Mouse (Mus musculus) adrenal gland (tissue): ENCODE measurements at regions not wholly inside any gene's neighbourhood (a gene's known extent, or its start where the extent isn't known, plus 50 kb on each side); places are given as distances from the start of the nearest gene placed in this dataset.

Source experiments
- intact Hi-C: fragments of 180-260 bp; cut with DNase I; formaldehyde crosslinking; loops from one replicate; pipeline ENCODE4 v1.15.1; 2025

DNA sequence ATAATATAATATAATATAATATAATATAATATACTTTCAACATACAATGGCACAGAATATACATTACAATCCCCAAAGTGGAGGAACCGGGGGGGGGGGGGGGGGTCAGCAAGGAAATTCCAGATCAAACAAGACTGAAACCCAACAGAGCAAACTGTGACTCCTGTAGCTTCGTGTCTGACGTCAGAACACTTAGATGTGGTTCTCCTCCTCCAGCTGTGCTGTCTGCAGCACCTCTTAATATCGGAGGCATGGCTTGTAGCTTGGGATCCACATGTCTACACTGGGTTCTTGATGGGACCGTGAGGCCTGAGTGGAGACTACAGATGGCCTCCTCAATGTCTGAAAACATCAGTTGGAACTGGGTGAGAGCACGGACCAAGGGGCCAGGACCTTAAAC is 390.3 kb upstream of the Tbx3 start:
- intact Hi-C loops: no loop called here

- intact Hi-C loops: no loop called here
Measured at GRCm38 (mm10) chr5:119289808-119290207, 380.7 kb upstream of the Tbx3 start.

DNA sequence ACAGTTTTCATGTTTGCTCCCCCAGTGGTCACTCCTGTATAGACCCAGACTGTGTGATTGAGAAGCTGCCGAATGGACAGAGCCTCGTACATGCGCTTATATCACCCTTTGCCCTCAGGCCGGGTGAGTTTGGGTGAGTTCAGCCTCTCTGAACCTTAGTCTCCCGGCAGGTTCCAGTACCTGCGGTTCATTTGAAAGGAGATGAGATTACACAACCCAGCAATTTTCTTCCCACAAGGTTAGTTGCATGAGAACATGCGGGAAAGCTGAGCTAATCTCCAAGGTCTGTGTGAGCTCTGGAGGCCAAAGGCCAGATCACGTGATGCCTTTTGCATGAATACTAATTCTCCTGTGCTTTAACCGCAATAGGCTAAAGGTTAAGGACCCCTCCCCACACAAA is 378.1 kb upstream of the Tbx3 start:
- intact Hi-C loops: no loop called here

DNA sequence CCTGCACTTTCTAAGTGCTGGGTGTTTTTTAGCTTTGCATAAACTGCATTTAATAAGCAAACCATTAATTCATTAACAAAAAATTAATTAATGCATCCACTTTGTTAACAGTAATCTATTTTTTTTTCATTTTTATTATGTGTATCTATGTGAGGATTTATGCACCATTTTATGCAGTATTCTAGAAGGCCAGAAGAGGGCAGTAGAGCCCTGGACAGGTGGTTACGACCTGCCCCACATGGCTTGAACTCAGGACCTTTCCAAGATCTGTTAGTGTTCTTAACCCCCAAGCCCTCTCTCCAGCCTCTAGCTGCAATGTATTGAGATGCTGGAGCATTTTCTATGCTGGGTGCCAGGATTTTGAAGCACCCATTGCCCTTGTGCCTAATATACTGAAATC is 377.6 kb upstream of the Tbx3 start:
- intact Hi-C loops: no loop called here

DNA sequence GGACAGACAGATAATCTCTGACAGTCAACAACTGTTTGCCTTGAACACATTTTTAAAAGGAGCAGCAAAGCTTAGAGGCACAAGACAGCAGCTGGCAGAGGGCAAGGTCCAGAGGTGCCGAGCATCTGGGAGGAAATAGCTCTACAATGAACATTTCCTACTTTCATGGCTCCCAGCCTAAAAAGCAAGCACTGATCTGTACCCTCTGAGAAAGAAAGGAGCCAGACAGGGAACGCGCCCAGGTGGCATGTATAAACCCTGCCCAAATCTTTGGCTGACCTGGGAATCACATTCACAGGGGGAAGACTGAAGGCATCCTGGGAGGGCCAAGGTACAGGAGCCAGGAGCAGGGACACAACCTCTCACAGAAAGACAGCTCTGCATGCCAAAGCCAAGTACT is 371.2 kb upstream of the Tbx3 start:
- intact Hi-C loops: no loop called here

GRCm38 (mm10) chr5:119300106-119300505 is 370.4 kb upstream of the Tbx3 start:
- intact Hi-C loops: no loop called here

- intact Hi-C loops: no loop called here
Measured at GRCm38 (mm10) chr5:119301539-119301938, 368.9 kb upstream of the Tbx3 start.

- intact Hi-C loops: no loop called here
Measured at GRCm38 (mm10) chr5:119304721-119305120, 365.7 kb upstream of the Tbx3 start.

- intact Hi-C loops: no loop called here
Measured at GRCm38 (mm10) chr5:119307768-119308167, 362.7 kb upstream of the Tbx3 start.

- intact Hi-C loops: no loop called here
Measured at GRCm38 (mm10) chr5:119310178-119310930, 360.1 kb upstream of the Tbx3 start.

- intact Hi-C loops: no loop called here
Measured at GRCm38 (mm10) chr5:119312808-119313207, 357.7 kb upstream of the Tbx3 start.

DNA sequence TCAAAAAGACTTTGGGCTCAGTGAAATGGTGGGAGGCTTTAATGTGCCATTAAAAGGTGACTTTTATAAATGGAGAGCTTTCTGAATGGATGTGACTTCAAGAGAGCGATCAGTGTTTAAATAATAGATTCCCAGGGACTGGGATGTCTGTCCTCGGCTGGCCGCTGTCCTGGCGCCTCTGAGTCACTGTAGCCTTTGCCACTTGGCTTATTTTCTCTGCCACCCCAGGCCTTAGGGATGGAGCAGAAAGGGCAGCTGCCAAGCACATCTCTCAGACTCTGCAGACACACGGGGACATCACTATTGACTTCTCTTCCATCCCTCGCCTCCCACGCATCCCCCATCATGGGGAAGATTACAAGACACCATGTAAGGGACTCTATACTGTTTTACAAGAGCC is 355.3 kb upstream of the Tbx3 start:
- intact Hi-C loops: no loop called here

- intact Hi-C loops: no loop called here
Measured at GRCm38 (mm10) chr5:119317617-119318016, 352.9 kb upstream of the Tbx3 start.

DNA sequence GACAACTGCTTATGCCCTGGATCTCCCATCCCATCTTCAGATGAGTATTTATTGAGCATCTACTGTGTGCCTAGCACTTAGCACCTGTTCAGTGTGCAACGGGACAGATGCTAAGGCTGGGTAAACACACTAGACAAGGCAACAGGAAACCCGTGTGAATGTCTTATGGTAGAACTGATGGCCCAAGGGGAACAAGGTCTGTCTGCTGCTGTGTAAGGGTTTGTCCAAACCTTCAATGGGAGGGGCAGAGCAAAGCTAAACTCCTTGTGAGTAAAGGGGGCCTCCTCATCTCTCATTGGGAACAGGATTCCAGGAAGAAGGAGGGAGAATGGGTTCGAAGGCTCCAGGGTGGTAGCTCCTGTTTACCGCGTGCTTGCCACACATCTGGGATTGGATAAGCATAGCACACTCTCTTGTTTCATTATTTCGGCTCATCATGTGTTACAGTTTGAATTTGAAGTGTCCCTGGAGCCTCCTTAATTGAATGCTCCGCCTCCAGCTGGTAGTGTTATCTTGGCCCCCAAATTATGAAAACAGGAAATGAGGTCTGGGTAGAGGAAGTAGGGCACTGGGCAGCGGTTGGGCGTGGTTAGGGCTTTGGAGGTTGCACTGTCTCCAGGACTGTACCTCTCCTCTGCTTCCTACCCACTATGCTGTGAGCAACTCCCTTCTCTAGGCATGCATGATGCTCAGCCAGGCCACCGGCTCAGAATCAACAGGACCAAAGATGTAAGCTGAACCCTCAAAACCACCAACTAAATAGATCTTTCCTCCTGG is 348.9 kb upstream of the Tbx3 start:
- intact Hi-C loops: no loop called here

- intact Hi-C loops: no loop called here
Measured at GRCm38 (mm10) chr5:119322411-119322810, 348.1 kb upstream of the Tbx3 start.

DNA sequence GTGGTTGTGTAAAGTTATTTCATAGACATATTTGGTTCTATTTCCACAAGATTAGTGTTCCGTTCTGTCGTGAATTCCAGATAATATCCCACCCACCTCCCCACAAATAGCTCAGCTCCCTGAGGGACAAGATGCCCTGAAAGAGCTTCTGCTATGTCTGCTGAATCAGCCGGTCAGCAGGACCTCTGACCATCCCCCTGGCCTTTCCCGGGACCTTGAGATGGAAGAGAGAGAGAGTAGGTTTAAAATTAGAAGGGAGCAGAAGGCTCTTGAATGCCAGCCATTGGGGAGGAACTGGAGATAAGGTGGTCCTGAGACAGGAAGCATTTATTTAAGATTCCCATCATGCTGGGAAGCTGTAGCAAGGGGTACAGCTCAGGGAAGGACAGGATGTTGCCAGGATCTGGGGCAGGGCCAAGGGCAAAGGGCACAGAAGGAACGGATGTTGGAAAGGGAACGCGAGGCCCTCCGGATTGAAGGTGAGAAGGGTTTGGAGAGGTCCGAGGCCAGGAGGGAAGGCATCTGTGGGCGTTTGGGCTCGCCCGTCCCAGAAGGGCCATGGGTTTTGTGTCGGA is 344.7 kb upstream of the Tbx3 start:
- intact Hi-C loops: loop anchor here (5.0 kb wide), 1 partner anchor 443 kb away; no protein-coding TSS in a partner anchor

DNA sequence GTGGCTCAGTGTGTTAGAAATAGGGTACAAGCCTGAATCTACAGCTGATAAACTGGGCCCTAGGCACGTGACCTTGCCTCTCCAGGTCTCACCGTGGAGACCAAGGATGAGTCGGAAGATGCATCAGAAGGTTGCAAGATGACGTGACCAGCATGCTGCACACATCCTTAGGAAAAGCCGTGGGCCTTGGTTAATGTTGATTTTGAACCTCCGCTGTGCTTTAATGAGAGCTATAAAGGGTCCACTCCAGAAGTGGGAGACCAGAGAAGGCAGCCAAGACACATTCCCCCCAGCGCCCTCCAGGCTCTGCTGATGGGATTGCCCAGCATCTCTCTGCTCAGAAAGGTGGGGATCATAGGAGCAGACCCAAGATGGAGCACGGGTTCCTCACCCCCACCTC is 343.6 kb upstream of the Tbx3 start:
- intact Hi-C loops: loop anchor here (5.0 kb wide), 1 partner anchor 445 kb away; no protein-coding TSS in a partner anchor

- intact Hi-C loops: loop anchor here (5.0 kb wide), 1 partner anchor 447 kb away; no protein-coding TSS in a partner anchor
Measured at GRCm38 (mm10) chr5:119328971-119329370, 341.5 kb upstream of the Tbx3 start.

GRCm38 (mm10) chr5:119329371-119329770 is 341.1 kb upstream of the Tbx3 start:
- intact Hi-C loops: loop anchor here (5.0 kb wide), 1 partner anchor 447 kb away; no protein-coding TSS in a partner anchor

- intact Hi-C loops: loop anchor here (2.0 to 10.0 kb wide), 5 partner anchors 135 to 448 kb away; partner anchors contain the start of gene Tbx3
Measured at GRCm38 (mm10) chr5:119329860-119330259, 340.6 kb upstream of the Tbx3 start.

DNA sequence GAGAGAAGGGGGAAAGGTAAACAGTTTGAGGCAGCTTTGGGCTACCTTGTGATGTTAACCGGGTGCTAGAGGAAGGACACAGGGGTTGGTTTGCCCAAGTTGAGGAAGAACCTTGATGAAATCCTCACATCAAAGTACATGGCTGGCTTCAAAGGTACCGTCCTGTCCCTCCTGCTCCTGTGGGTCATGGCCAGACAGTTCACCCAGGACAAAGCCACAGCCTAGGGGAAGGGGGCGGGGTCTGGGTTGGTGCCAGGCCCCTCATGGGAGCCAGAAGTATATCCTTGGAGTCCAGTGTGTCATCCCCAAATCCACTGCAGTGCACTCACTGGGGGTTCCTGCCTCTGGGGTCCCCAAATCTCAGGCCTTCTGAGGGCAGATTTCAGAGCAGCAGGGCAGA is 339.0 kb upstream of the Tbx3 start:
- intact Hi-C loops: loop anchor here (2.0 to 10.0 kb wide), 4 partner anchors 133 to 356 kb away; partner anchors contain the start of gene Tbx3

DNA sequence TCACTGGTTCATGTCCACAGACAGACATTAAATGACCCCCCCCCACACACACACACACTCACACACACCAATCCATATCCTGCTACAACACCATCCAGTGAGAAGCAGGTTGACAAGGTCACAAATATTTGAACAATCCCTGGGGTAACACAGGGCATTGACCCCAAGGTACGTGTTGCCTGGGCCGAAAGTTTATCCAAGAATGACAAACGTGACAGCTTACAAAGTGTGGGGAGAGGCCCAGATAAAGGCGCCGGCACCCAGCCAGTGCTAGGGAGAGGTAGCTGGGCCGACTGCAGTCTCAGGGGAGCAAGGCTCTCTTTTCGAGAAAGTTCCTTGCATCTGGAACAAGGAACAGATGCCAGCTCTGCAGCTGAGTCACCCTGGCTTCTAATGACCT is 337.8 kb upstream of the Tbx3 start:
- intact Hi-C loops: loop anchor here (5.0 to 10.0 kb wide), 3 partner anchors 132 to 355 kb away; no protein-coding TSS in a partner anchor
